1 mouse cellular context compared by ENCODE assay signal in the genomic region with DNA sequence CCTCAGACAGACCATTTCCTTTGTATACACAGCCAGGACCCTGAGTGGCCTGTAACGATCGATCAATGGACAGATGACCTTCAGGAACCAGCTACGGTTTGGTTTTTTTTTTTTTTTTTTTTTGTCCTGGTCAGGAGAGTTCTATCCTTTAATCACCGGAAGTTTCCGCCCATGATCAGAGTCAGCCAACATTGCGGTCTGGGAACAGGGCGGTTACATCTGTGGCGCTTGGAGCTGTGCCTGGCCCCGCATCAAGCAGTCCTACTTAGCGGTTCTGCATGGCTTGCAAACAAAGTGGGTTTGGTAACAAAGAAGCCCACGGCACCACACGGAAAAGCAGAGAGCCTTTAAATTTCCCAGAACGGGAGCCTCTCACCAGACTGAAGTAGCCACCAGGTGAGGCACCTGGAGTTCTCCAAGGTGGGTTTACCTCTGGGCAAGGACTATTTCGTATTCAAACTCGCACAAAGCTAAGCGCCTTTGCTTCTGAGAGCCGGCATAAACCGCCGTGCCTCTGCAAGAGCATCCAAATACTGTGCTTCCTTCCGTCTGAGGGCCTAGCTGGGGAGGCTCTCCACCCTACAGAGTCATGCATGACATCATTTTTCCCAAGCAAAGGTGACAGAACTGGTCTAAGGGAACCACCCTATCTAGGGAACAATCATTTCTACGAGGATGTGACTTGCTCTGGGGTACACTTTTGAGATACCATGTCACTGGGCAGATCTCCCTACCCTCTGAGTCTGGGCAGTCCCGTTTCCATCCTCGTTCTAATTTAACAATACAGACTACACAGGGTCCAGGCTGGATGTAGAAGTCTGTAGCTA.
TF ChIP-seq lines count a peak whose summit lies in the region.

No protein-coding gene starts in this region.

TF ChIP-seq in CH12.LX, 34 proteins besides CTCF, POLR2A, EP300 and RAD21:
- TF ChIP-seq BHLHE40 (IDR thresholded peaks at IDR 0.05; ENCODE audit: low read depth, low read length) = no peak
